Mouse (Mus musculus): Measurements from ENCODE around the gene Ak8.

The Ak8 gene

GRCm38 (mm10) chr2:28699361-28700335, at the start of gene Ak8, which contains the start of gene Spaca9:
Ak8 (plus strand) TSS chr2:28700164.
Spaca9 (minus strand) TSS chr2:28699727.
- peak; percentile 92 for DNase-seq

GRCm38 (mm10) chr2:28650526-28650925, 49.4 kb upstream of the Ak8 start:
- DNase-seq, result no peak

- DNase-seq, result no peak
Measured at GRCm38 (mm10) chr2:28653351-28653750, 46.6 kb upstream of the Ak8 start.

GRCm38 (mm10) chr2:28654295-28654694, 45.7 kb upstream of the Ak8 start:
- peak; percentile 31 for DNase-seq

GRCm38 (mm10) chr2:28656216-28656615, 43.7 kb upstream of the Ak8 start:
- DNase-seq, result no peak

- no peak for DNase-seq
Measured at GRCm38 (mm10) chr2:28662891-28663290, 37.1 kb upstream of the Ak8 start.

GRCm38 (mm10) chr2:28665818-28666217, 34.1 kb upstream of the Ak8 start:
- DNase-seq, result no peak

- peak; percentile 50 for DNase-seq
Measured at GRCm38 (mm10) chr2:28671438-28671837, 28.5 kb upstream of the Ak8 start.

GRCm38 (mm10) chr2:28676005-28676404, 24.0 kb upstream of the Ak8 start:
- DNase-seq, result no peak

- peak; percentile 67 for DNase-seq
Measured at GRCm38 (mm10) chr2:28680710-28681109, 19.3 kb upstream of the Ak8 start.

GRCm38 (mm10) chr2:28681718-28682117, 18.2 kb upstream of the Ak8 start:
- DNase-seq, result peak; percentile 63

- no peak for DNase-seq
Measured at GRCm38 (mm10) chr2:28685895-28686294, 14.1 kb upstream of the Ak8 start.

- peak; percentile 63 for DNase-seq
Measured at GRCm38 (mm10) chr2:28688431-28688830, 11.5 kb upstream of the Ak8 start.

- DNase-seq, result no peak
Measured at GRCm38 (mm10) chr2:28692692-28693091, 7.3 kb upstream of the Ak8 start.

GRCm38 (mm10) chr2:28698566-28698965, 1.4 kb upstream of the Ak8 start:
- no peak for DNase-seq

- no peak for DNase-seq
Measured at GRCm38 (mm10) chr2:28701646-28702262, 1.8 kb downstream of the Ak8 start.

- no peak for DNase-seq
Measured at GRCm38 (mm10) chr2:28706106-28706636, 6.2 kb downstream of the Ak8 start.

GRCm38 (mm10) chr2:28706787-28707186, 6.8 kb downstream of the Ak8 start:
- no peak for DNase-seq

GRCm38 (mm10) chr2:28713036-28713435, 13.1 kb downstream of the Ak8 start:
- DNase-seq, result no peak

GRCm38 (mm10) chr2:28722419-28722818, 22.5 kb downstream of the Ak8 start:
- no peak for DNase-seq

GRCm38 (mm10) chr2:28723912-28724311, 23.9 kb downstream of the Ak8 start:
- DNase-seq, result peak; percentile 21

GRCm38 (mm10) chr2:28727786-28728404, 27.9 kb downstream of the Ak8 start:
- DNase-seq, result no peak

GRCm38 (mm10) chr2:28730676-28731075, 30.7 kb downstream of the Ak8 start:
- no peak for DNase-seq
